Comparison of ENCODE assay signal across 9 mouse cellular contexts in the genomic region with DNA sequence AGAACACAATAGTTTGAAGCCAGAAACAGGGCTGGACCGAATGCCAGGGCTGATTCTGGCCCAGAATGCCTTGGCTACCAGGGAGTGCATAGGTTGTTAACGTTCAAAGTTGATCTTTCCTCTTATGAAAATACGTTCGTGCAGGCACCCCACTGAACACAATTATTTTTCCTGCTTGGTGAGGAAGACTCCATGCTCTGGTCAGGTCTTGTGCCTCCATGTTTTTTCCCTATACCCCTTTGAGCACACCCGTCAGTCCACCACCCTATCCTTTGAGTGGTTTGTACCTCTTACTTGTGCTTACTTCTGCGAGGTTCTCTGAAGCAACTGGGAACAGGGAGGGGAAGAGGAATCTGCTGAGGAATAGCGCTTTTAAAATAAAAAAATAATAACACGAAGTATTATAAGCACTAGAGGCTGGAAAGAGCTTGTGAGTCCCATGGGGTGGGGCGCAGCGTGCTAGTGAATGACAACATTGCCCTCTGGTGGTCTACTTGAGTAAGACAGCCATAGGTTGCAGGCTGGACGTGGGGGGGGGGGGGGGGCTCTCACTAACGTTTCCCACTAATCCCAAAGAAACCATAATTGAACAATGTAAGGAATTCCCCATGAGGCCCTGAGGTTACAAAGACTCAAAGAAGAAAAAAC.
DNase-seq lines count a peak whose midpoint lies in the region; ATAC-seq lines count a peak whose summit lies in the region.
"Had no signal": no experiment of that assay in that cellular context is flagged by ENCODE, and none has a peak within 500 bp of the region (broad histone marks: within the 10 kb centered on the region; RNA-seq: fewer than 3 reads in every experiment).

No protein-coding gene starts in this region.

- no peaks in the 10 kb centered on the region for H3K36me3 ChIP-seq in hindbrain, embryonic 13.5 days

- no peaks in the 10 kb centered on the region for H3K27me3 ChIP-seq in hindbrain, embryonic 13.5 days

- H3K4me1 ChIP-seq in hindbrain, embryonic 13.5 days (replicated peaks): no peaks in the 10 kb centered on the region
- H3K4me1 ChIP-seq: megakaryocyte, embryonic 14.5 days had no signal

- peak; percentile 63 for DNase-seq in Muller cell, postnatal 12 days (ENCODE audit: inconsistent ontology term)
- DNase-seq in cerebellum, adult 18-20 months: peak; percentile 55 to 58
- DNase-seq in forelimb bud, embryonic 11.5 days (ENCODE audit: low read depth, low spot score): peak; percentile 66
- DNase-seq in layer of hippocampus, postnatal 10 days (ENCODE audit: low spot score in 2 of 2): peak; percentile 69 to 77
- DNase-seq in right cerebral cortex, adult 2 months (ENCODE audit: low spot score in 2 of 2): peak; percentile 67 to 73

- peak; percentile 71 for ATAC-seq in hindbrain, embryonic 13.5 days (ENCODE audit: low FRiP score)
- peak; percentile 87 for ATAC-seq in megakaryocyte, adult 5-6 weeks (ENCODE audit: poor library complexity, severe bottlenecking)
- no peak for ATAC-seq in erythroblast, adult 5-6 weeks (replicated peaks; ENCODE audit: low FRiP score, poor library complexity, severe bottlenecking)

- H3K27ac ChIP-seq in hindbrain, embryonic 13.5 days: no peak overlapping the region

- no peak overlapping the region for H3K4me2 ChIP-seq in hindbrain, embryonic 13.5 days

- no peak overlapping the region for H3K9ac ChIP-seq in hindbrain, embryonic 13.5 days

- 47% methylated on average over 12 of the region's 12 CpGs for WGBS in hindbrain, embryonic 13.5 days

- H3K9me3 ChIP-seq in hindbrain, embryonic 13.5 days: no peaks in the 10 kb centered on the region
- H3K9me3 ChIP-seq: megakaryocyte, embryonic 14.5 days had no signal

- H3K4me3 ChIP-seq in hindbrain, embryonic 13.5 days: no peak overlapping the region
- H3K4me3 ChIP-seq: megakaryocyte, embryonic 14.5 days had no signal
